Mouse (Mus musculus): ENCODE data around the gene Pdcl.

DNA sequence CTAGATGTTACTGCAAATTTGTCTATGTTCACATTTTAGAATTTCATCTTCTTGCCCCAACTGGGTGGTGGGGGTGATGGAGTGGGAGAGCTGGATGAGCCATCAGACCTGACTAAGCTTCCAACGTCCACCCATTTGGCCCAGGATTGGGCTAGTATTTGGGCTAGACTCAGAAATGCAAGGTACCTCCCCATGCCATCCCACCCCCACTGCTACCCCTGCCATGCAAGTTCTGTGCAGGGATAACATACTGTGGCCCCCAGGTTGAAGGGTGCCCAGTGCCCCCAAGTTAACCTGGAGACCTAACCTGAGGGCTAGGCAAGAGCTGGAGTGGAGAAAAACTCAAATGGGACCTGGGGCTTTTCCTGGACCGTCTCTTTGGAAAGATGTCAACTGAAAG lies 776 bp upstream of the Pdcl start:
- TF ChIP-seq POLR2A (IDR thresholded peaks at IDR 0.05; ENCODE audit: insufficient read depth, low read length) (no peak), CTCF (IDR thresholded peaks at IDR 0.05; ENCODE audit: low read depth, low read length) (no peak), EP300 (IDR thresholded peaks at IDR 0.05; ENCODE audit: insufficient read depth, low read depth, low read length) (no peak)
